Mouse (Mus musculus): ENCODE results near the gene Anxa2.

GRCm38 (mm10) chr9:69448801-69449200 is 4.6 kb upstream of the Anxa2 start:
- TF ChIP-seq ZNF384 (IDR thresholded peaks at IDR 0.05; ENCODE audit: low read depth, low read length) = no peak
- TF ChIP-seq MAFK (IDR thresholded peaks at IDR 0.05; ENCODE audit: insufficient read depth, low read depth, low read length) = no peak
- no peak for TF ChIP-seq HCFC1 (IDR thresholded peaks at IDR 0.05; ENCODE audit: borderline replicate concordance, insufficient read depth, low read length)
